Mouse (Mus musculus): ENCODE measurements at regions not wholly inside any gene's neighbourhood (a gene's known extent, or its start where the extent isn't known, plus 50 kb on each side); places are given as distances from the start of the nearest gene placed in this dataset.

DNA sequence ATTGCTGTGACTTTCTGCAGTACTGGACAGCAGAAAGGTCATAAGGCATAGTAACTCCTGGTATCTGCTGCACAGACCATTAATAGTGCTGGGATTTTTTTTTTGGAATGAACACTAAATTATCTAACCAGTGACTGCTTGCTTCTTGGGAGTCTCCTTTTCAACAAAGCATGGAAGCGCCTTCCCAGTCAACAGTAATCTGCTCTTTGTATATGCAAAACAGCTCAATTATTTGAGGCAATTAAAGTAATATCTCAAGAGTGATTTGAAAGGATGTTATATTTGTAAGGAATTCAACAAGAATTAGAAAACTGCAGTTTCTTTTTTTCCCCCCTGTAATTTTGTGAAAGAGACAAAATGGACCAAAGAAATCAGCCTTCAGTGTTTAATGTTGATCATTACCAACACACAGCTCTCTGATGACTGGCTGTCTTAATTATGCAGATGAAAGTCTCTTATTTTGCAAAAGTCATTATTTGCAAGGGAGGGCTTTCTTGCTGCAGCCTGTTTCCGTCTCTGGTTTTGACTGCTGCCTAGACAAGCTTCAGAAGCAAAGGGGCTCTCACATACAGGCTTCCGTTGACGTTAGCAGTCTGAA lies 260.3 kb upstream of the Arpp21 start:
- ATAC-seq (ENCODE audit: low read depth) (no peak), DNase-seq (no peak)
- Histone ChIP-seq H3K36me3 (no peaks in the 10 kb centered on the region), H3K4me2 (no peak overlapping the region), H3K4me1 (replicated peaks) (no peaks in the 10 kb centered on the region), H3K9ac (no peak overlapping the region), H3K27ac (no peak overlapping the region), H3K27me3 (no peaks in the 10 kb centered on the region), H3K4me3 (replicated peaks) (no peak overlapping the region), H3K9me3 (replicated peaks) (no peaks in the 10 kb centered on the region)
- 61% methylated on average over 4 of the region's 4 CpGs for WGBS (ENCODE audit: insufficient replicate concordance)

DNA sequence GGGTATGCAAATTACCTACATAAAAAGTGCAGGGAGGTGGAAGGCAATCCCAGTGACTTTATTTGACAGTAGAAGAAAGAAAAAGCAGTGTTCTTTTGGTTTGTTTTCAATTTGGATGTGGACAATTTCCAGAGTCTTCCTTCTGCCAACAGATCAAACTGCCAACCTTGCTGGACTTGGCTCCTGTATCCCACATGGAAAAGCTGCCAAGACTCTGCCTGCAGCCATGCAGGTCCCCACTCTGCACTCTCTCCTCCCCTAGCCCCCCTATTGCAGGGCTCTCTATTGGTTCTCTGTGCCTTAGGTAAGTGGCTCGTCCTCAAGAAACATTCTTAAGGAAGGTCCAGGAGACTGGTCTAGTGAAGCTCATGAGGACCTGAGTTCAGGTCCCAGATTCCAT lies 255.2 kb upstream of the Arpp21 start:
- no peak overlapping the region for H3K4me2 ChIP-seq
- H3K36me3 ChIP-seq, result no peaks in the 10 kb centered on the region
- H3K27me3 ChIP-seq, result no peaks in the 10 kb centered on the region
- no peak overlapping the region for H3K9ac ChIP-seq
- H3K4me3 ChIP-seq (replicated peaks), result no peak overlapping the region
- no peak overlapping the region for H3K27ac ChIP-seq
- H3K9me3 ChIP-seq (replicated peaks), result no peaks in the 10 kb centered on the region
- 20% methylated on average over 1 of the region's 1 CpGs for WGBS (ENCODE audit: insufficient replicate concordance)
- H3K4me1 ChIP-seq (replicated peaks), result no peaks in the 10 kb centered on the region
- DNase-seq (no peak), ATAC-seq (ENCODE audit: low read depth) (no peak)

DNA sequence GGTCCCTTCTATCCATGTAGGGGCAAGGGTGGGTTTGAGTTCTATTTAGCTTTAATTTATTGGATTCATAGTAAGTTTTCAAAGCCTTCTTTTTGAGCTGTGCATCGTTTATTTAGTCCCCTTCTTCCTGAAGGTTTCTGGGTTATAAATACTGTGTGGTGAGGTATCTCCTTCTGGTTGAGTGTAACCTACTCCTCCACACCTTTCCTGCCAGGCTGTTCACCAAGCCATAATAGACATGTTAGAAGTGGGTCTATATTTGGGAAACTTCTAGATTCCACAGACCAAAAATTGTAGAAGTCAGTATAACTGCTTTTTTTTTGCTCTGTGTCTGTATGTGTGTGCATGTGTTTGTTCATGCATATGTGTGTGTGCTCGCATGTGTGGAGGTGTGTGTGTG lies 240.9 kb upstream of the Arpp21 start:
- DNase-seq (no peak), ATAC-seq (ENCODE audit: low read depth) (no peak)
- H3K27me3 ChIP-seq, result no peaks in the 10 kb centered on the region
- H3K4me2 ChIP-seq, result no peak overlapping the region
- 52% methylated on average over 2 of the region's 2 CpGs for WGBS (ENCODE audit: insufficient replicate concordance)
- no peak overlapping the region for H3K4me3 ChIP-seq (replicated peaks)
- no peak overlapping the region for H3K9ac ChIP-seq
- H3K4me1 ChIP-seq (replicated peaks), result no peaks in the 10 kb centered on the region
- no peaks in the 10 kb centered on the region for H3K36me3 ChIP-seq
- H3K27ac ChIP-seq, result no peak overlapping the region
- H3K9me3 ChIP-seq (replicated peaks), result 0 out of 2 replicates have a peak, but pooled peaks cover 3% of the 10 kb centered on the region

DNA sequence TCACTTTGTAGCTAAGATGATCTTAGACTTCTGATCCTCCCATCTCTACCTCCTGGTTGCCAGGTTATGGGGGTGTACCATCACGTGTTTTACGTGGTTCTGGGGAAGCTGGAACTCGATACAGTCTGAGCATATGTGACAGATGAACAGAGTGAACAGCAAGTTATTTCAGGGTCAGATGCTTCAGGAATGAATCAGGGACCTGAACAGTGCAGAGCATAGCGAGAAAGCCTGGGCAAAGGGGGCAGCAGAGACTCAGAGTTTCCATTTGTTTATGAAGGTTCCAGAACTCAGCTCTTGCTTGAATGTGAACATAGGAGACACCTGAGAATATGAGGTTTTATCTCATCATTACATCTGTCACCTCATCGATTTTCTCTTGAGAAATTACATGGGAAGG lies 221.9 kb upstream of the Arpp21 start:
- H3K27me3 ChIP-seq, result no peaks in the 10 kb centered on the region
- WGBS (ENCODE audit: insufficient replicate concordance), result 55% methylated on average over 5 of the region's 5 CpGs
- ATAC-seq (ENCODE audit: low read depth) (no peak), DNase-seq (no peak)
- no peaks in the 10 kb centered on the region for H3K4me1 ChIP-seq (replicated peaks)
- no peaks in the 10 kb centered on the region for H3K36me3 ChIP-seq
- H3K4me3 ChIP-seq (replicated peaks), result no peak overlapping the region
- no peak overlapping the region for H3K4me2 ChIP-seq
- no peaks in the 10 kb centered on the region for H3K9me3 ChIP-seq (replicated peaks)
- H3K9ac ChIP-seq, result no peak overlapping the region
- no peak overlapping the region for H3K27ac ChIP-seq

- ATAC-seq (ENCODE audit: low read depth), result no peak
- no peak for DNase-seq
These were observed 219.0 kb upstream of the Arpp21 start for GRCm38 (mm10) chr9:112454706-112455105.

DNA sequence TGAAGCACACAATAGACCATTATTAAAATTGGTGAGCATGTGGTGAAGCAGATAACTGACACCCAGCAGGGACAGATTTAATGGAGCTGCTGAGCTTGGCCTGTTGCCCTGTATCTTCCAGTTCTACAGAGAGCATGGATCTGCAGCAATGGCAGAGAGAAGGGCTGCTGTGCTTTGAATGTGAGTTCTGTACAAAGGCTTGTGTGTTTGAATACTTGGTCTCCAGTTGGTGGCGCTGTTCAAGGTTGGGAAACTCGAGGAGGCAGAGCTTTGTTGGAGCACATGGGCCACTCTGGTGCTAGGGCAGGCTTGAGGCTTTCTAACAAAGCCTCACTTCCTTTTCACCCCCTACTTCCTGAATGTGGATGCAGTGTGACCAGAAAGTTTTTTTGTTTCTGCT lies 211.8 kb upstream of the Arpp21 start:
- Histone ChIP-seq H3K9ac (no peak overlapping the region), H3K9me3 (replicated peaks) (no peaks in the 10 kb centered on the region), H3K4me1 (replicated peaks) (no peaks in the 10 kb centered on the region), H3K27me3 (no peaks in the 10 kb centered on the region), H3K4me2 (no peak overlapping the region), H3K27ac (no peak overlapping the region), H3K36me3 (no peaks in the 10 kb centered on the region), H3K4me3 (replicated peaks) (no peak overlapping the region)
- DNase-seq (no peak), ATAC-seq (ENCODE audit: low read depth) (no peak)
- WGBS (ENCODE audit: insufficient replicate concordance), result 0% methylated on average over 2 of the region's 2 CpGs

More at GRCm38 (mm10) chr9:112454706-112455105, 219.0 kb upstream of the Arpp21 start:
- Histone ChIP-seq H3K9me3 (replicated peaks) (no peaks in the 10 kb centered on the region), H3K36me3 (no peaks in the 10 kb centered on the region), H3K27ac (no peak overlapping the region), H3K9ac (no peak overlapping the region), H3K4me2 (no peak overlapping the region), H3K27me3 (no peaks in the 10 kb centered on the region), H3K4me3 (replicated peaks) (no peak overlapping the region), H3K4me1 (replicated peaks) (no peaks in the 10 kb centered on the region)
- 45% methylated on average over 6 of the region's 6 CpGs for WGBS (ENCODE audit: insufficient replicate concordance)

GRCm38 (mm10) chr9:112446981-112447380 lies 211.2 kb upstream of the Arpp21 start:
- DNase-seq (no peak), ATAC-seq (ENCODE audit: low read depth) (no peak)
- no peaks in the 10 kb centered on the region for H3K9me3 ChIP-seq (replicated peaks)
- no peak overlapping the region for H3K9ac ChIP-seq
- H3K4me3 ChIP-seq (replicated peaks), result no peak overlapping the region
- no peaks in the 10 kb centered on the region for H3K36me3 ChIP-seq
- H3K27ac ChIP-seq, result no peak overlapping the region
- no peaks in the 10 kb centered on the region for H3K27me3 ChIP-seq
- H3K4me1 ChIP-seq (replicated peaks), result no peaks in the 10 kb centered on the region
- H3K4me2 ChIP-seq, result no peak overlapping the region
- WGBS (ENCODE audit: insufficient replicate concordance), result 60% methylated on average over 3 of the region's 3 CpGs

DNA sequence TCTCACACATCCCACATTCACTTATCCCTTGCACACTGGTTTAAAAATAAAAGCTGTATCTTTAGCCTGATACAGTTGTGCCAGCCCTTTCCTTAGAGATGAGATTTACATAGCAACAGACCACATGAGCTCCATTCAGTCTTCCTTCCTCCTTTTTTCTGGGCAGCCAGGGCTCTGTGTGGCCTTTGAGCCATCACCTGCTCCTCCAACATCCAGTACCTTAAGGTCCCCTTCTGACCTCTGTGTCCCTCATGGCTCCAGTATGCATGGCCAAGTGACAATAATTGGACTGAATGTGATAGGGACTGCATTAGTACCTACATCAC lies 210.3 kb upstream of the Arpp21 start:
- no peak for ATAC-seq (ENCODE audit: low read depth)
- H3K27ac ChIP-seq, result no peak overlapping the region
- H3K9me3 ChIP-seq (replicated peaks), result no peaks in the 10 kb centered on the region
- no peak overlapping the region for H3K4me3 ChIP-seq (replicated peaks)
- no peak overlapping the region for H3K4me2 ChIP-seq
- DNase-seq, result no peak
- H3K4me1 ChIP-seq (replicated peaks), result no peaks in the 10 kb centered on the region
- no peak overlapping the region for H3K9ac ChIP-seq
- no peaks in the 10 kb centered on the region for H3K27me3 ChIP-seq
- no peaks in the 10 kb centered on the region for H3K36me3 ChIP-seq

- 72% methylated on average over 4 of the region's 4 CpGs for WGBS (ENCODE audit: insufficient replicate concordance)
- H3K4me3 ChIP-seq (replicated peaks), result no peak overlapping the region
- no peaks in the 10 kb centered on the region for H3K27me3 ChIP-seq
- no peak overlapping the region for H3K27ac ChIP-seq
- no peak overlapping the region for H3K4me2 ChIP-seq
- H3K36me3 ChIP-seq, result no peaks in the 10 kb centered on the region
- no peak overlapping the region for H3K9ac ChIP-seq
- ATAC-seq (ENCODE audit: low read depth), result peak; percentile 41; the same call in 1 of the 2 replicates
- H3K4me1 ChIP-seq (replicated peaks), result no peaks in the 10 kb centered on the region
- DNase-seq, result no peak
- H3K9me3 ChIP-seq (replicated peaks), result no peaks in the 10 kb centered on the region
These were observed 209.7 kb upstream of the Arpp21 start for GRCm38 (mm10) chr9:112445230-112446026.

GRCm38 (mm10) chr9:112444220-112444619 lies 208.5 kb upstream of the Arpp21 start:
- ATAC-seq (ENCODE audit: low read depth), result no peak
- WGBS (ENCODE audit: insufficient replicate concordance), result 81% methylated on average over 2 of the region's 2 CpGs
- Histone ChIP-seq H3K9ac (no peak overlapping the region), H3K4me2 (no peak overlapping the region), H3K9me3 (replicated peaks) (no peaks in the 10 kb centered on the region), H3K27ac (no peak overlapping the region), H3K4me3 (replicated peaks) (no peak overlapping the region), H3K4me1 (replicated peaks) (no peaks in the 10 kb centered on the region), H3K27me3 (no peaks in the 10 kb centered on the region), H3K36me3 (no peaks in the 10 kb centered on the region)
- DNase-seq, result no peak

GRCm38 (mm10) chr9:112436094-112436493 lies 200.4 kb upstream of the Arpp21 start:
- H3K27ac ChIP-seq, result no peak overlapping the region
- no peaks in the 10 kb centered on the region for H3K36me3 ChIP-seq
- no peak for ATAC-seq (ENCODE audit: low read depth)
- no peak for DNase-seq
- 57% methylated on average over 2 of the region's 2 CpGs for WGBS (ENCODE audit: insufficient replicate concordance)
- no peak overlapping the region for H3K4me3 ChIP-seq (replicated peaks)
- H3K27me3 ChIP-seq, result no peaks in the 10 kb centered on the region
- H3K9ac ChIP-seq, result no peak overlapping the region
- H3K4me2 ChIP-seq, result no peak overlapping the region
- H3K9me3 ChIP-seq (replicated peaks), result no peaks in the 10 kb centered on the region
- H3K4me1 ChIP-seq (replicated peaks), result no peaks in the 10 kb centered on the region

GRCm38 (mm10) chr9:112431920-112432437 lies 196.2 kb upstream of the Arpp21 start:
- H3K4me1 ChIP-seq (replicated peaks), result no peaks in the 10 kb centered on the region
- no peak for ATAC-seq (ENCODE audit: low read depth)
- no peak for DNase-seq
- no peaks in the 10 kb centered on the region for H3K27me3 ChIP-seq
- H3K36me3 ChIP-seq, result no peaks in the 10 kb centered on the region
- no peaks in the 10 kb centered on the region for H3K9me3 ChIP-seq (replicated peaks)
- no peak overlapping the region for H3K27ac ChIP-seq
- WGBS (ENCODE audit: insufficient replicate concordance), result 63% methylated on average over 4 of the region's 4 CpGs
- no peak overlapping the region for H3K4me2 ChIP-seq
- no peak overlapping the region for H3K9ac ChIP-seq
- H3K4me3 ChIP-seq (replicated peaks), result no peak overlapping the region

Data from liver, embryonic 13.5 days (tissue).